ENCODE assay signal across 19 mouse cellular contexts in genomic region chr17:9286431-9286830, GRCm38 (mm10).
DNase-seq lines count a peak whose midpoint lies in the region; ATAC-seq and TF ChIP-seq lines count a peak whose summit lies in the region.
"Had no signal": no experiment of that assay in that cellular context is flagged by ENCODE, and none has a peak within 500 bp of the region (broad histone marks: within the 10 kb centered on the region; RNA-seq: fewer than 3 reads in every experiment).

No protein-coding gene starts in this region.

- no peak for TF ChIP-seq EP300 in stomach, postnatal 0 days (optimal IDR thresholded peaks at IDR 0.05)

- no peak overlapping the region for H3K4me2 ChIP-seq in hindbrain, postnatal 0 days (ENCODE audit: low read depth, low read length)
- no peak overlapping the region for H3K4me2 ChIP-seq in hindbrain, embryonic 14.5 days (replicated peaks)
- H3K4me2 ChIP-seq in lung, embryonic 14.5 days, result no peak overlapping the region
- no peak overlapping the region for H3K4me2 ChIP-seq in stomach, postnatal 0 days (replicated peaks; ENCODE audit: low read depth)
- H3K4me2 ChIP-seq: embryonic facial prominence, embryonic 13.5 days; hindbrain, embryonic 13.5 days; limb, embryonic 15.5 days; neural tube, embryonic 12.5 days had no signal

- H3K27ac ChIP-seq in hindbrain, postnatal 0 days, result no peak overlapping the region
- H3K27ac ChIP-seq in hindbrain, embryonic 14.5 days, result no peak overlapping the region
- H3K27ac ChIP-seq in lung, embryonic 14.5 days (ENCODE audit: low read depth), result no peak overlapping the region
- H3K27ac ChIP-seq in ES-E14 (ENCODE audit: insufficient read depth, low read depth, low read length, poor library complexity, severe bottlenecking), result no peak overlapping the region
- no peak overlapping the region for H3K27ac ChIP-seq in stomach, postnatal 0 days (replicated peaks)
- H3K27ac ChIP-seq: embryonic facial prominence, embryonic 13.5 days; gastrocnemius, adult 2 months; hindbrain, embryonic 13.5 days; limb, embryonic 15.5 days; neural tube, embryonic 12.5 days had no signal

- 60% methylated on average over 5 of the region's 5 CpGs for WGBS in hindbrain, postnatal 0 days
- WGBS in hindbrain, embryonic 14.5 days, result 61% methylated on average over 5 of the region's 5 CpGs
- WGBS in lung, embryonic 14.5 days, result 39% methylated on average over 5 of the region's 5 CpGs
- WGBS in stomach, postnatal 0 days, result 51% methylated on average over 5 of the region's 5 CpGs

- no peak for DNase-seq in hindbrain, postnatal 0 days (ENCODE audit: low spot score)
- no peak for DNase-seq in hindbrain, embryonic 14.5 days (ENCODE audit: low spot score)
- DNase-seq in lung, embryonic 14.5 days, result no peak
- DNase-seq in lung, postnatal 25 days (ENCODE audit: low spot score), result no peak
- peak; percentile 7 for DNase-seq in ES-E14 (ENCODE audit: low read depth, low spot score)
- DNase-seq in stomach, postnatal 0 days (ENCODE audit: low spot score), result no peak
- DNase-seq in thymus, adult 18-20 months, result no peak
- DNase-seq: adrenal gland, postnatal 25 days; B cell, adult 2 months; cerebellum, adult 2 months; gastrocnemius, adult 2 months; kidney, adult 18-20 months; lung, postnatal 10 days; thymus, postnatal 36 days had no signal

- in situ Hi-C loops in ES-E14 (cut with MboI; ENCODE audit: low sequenced_read_pairs in 2 of 2, unreplicated experiment in 2 of 2), result no loop called here

- ATAC-seq in hindbrain, postnatal 0 days, result no peak
- no peak for ATAC-seq in hindbrain, embryonic 14.5 days (ENCODE audit: low FRiP score)
- no peak for ATAC-seq in lung, embryonic 14.5 days (ENCODE audit: insufficient read depth)
- ATAC-seq in stomach, postnatal 0 days (ENCODE audit: low FRiP score, low TSS enrichment), result no peak
- ATAC-seq: activated CD4-positive, CD25-positive, alpha-beta regulatory T cell, adult 4 months had no signal

- H3K36me3 ChIP-seq in hindbrain, postnatal 0 days (ENCODE audit: insufficient read depth, low read length), result no peaks in the 10 kb centered on the region
- H3K36me3 ChIP-seq in hindbrain, embryonic 14.5 days (replicated peaks; ENCODE audit: control insufficient read depth, insufficient read depth), result no peaks in the 10 kb centered on the region
- H3K36me3 ChIP-seq in lung, embryonic 14.5 days (ENCODE audit: insufficient read depth), result no peaks in the 10 kb centered on the region
- H3K36me3 ChIP-seq in ES-E14 (ENCODE audit: control insufficient read depth, insufficient read depth, low read length, poor library complexity, severe bottlenecking), result no peaks in the 10 kb centered on the region
- no peaks in the 10 kb centered on the region for H3K36me3 ChIP-seq in stomach, postnatal 0 days (ENCODE audit: control insufficient read depth, insufficient read depth, low read length)
- H3K36me3 ChIP-seq: embryonic facial prominence, embryonic 13.5 days; hindbrain, embryonic 13.5 days; limb, embryonic 15.5 days; neural tube, embryonic 12.5 days had no signal

- no peaks in the 10 kb centered on the region for H3K27me3 ChIP-seq in hindbrain, postnatal 0 days (ENCODE audit: insufficient read depth, low read length)
- H3K27me3 ChIP-seq in hindbrain, embryonic 14.5 days (ENCODE audit: control insufficient read depth, insufficient read depth, low read length), result no peaks in the 10 kb centered on the region
- H3K27me3 ChIP-seq in lung, embryonic 14.5 days (ENCODE audit: insufficient read depth, low read length), result no peaks in the 10 kb centered on the region
- H3K27me3 ChIP-seq in stomach, postnatal 0 days (ENCODE audit: control insufficient read depth, insufficient read depth, low read length), result no peaks in the 10 kb centered on the region
- H3K27me3 ChIP-seq: embryonic facial prominence, embryonic 13.5 days; hindbrain, embryonic 13.5 days; limb, embryonic 15.5 days had no signal

- no peaks in the 10 kb centered on the region; the same call in 1 of the 2 replicates for H3K4me1 ChIP-seq in hindbrain, postnatal 0 days (ENCODE audit: insufficient read depth, low read length)
- H3K4me1 ChIP-seq in hindbrain, embryonic 14.5 days (replicated peaks; ENCODE audit: control insufficient read depth, insufficient read depth, low read length), result no peaks in the 10 kb centered on the region
- no peaks in the 10 kb centered on the region for H3K4me1 ChIP-seq in lung, embryonic 14.5 days (ENCODE audit: insufficient read depth)
- H3K4me1 ChIP-seq in ES-E14 (ENCODE audit: control insufficient read depth in 2 of 2, insufficient read depth in 2 of 2, low read length in 2 of 2, poor library complexity in 1 of 2), result no peaks in the 10 kb centered on the region
- H3K4me1 ChIP-seq in stomach, postnatal 0 days (replicated peaks; ENCODE audit: control insufficient read depth, insufficient read depth), result no peaks in the 10 kb centered on the region
- H3K4me1 ChIP-seq: embryonic facial prominence, embryonic 13.5 days; hindbrain, embryonic 13.5 days; limb, embryonic 15.5 days; neural tube, embryonic 12.5 days had no signal

- H3K4me3 ChIP-seq in hindbrain, postnatal 0 days (ENCODE audit: low read length), result no peak overlapping the region
- no peak overlapping the region for H3K4me3 ChIP-seq in hindbrain, embryonic 14.5 days (replicated peaks; ENCODE audit: low read length)
- H3K4me3 ChIP-seq in lung, embryonic 14.5 days (ENCODE audit: low read depth, low read length), result no peak overlapping the region
- H3K4me3 ChIP-seq in ES-E14 (ENCODE audit: insufficient read depth in 1 of 2, low read depth in 1 of 2, low read length in 2 of 2, poor library complexity in 1 of 2, severe bottlenecking in 1 of 2), result no peak overlapping the region
- H3K4me3 ChIP-seq in stomach, postnatal 0 days (ENCODE audit: low read depth, low read length), result no peak overlapping the region
- H3K4me3 ChIP-seq: embryonic facial prominence, embryonic 13.5 days; gastrocnemius, adult 2 months; hindbrain, embryonic 13.5 days; limb, embryonic 15.5 days; neural tube, embryonic 12.5 days had no signal

- no peak overlapping the region for H3K9ac ChIP-seq in hindbrain, postnatal 0 days (replicated peaks; ENCODE audit: low read length)
- no peak overlapping the region for H3K9ac ChIP-seq in hindbrain, embryonic 14.5 days
- H3K9ac ChIP-seq in lung, embryonic 14.5 days, result no peak overlapping the region
- no peak overlapping the region for H3K9ac ChIP-seq in ES-E14 (ENCODE audit: insufficient read depth, low read depth, low read length, poor library complexity, severe bottlenecking)
- no peak overlapping the region for H3K9ac ChIP-seq in stomach, postnatal 0 days (ENCODE audit: low read length)
- H3K9ac ChIP-seq: embryonic facial prominence, embryonic 13.5 days; hindbrain, embryonic 13.5 days; limb, embryonic 15.5 days; neural tube, embryonic 12.5 days had no signal

- H3K9me3 ChIP-seq in hindbrain, postnatal 0 days (ENCODE audit: low read length), result no peaks in the 10 kb centered on the region
- no peaks in the 10 kb centered on the region for H3K9me3 ChIP-seq in hindbrain, embryonic 14.5 days (ENCODE audit: control insufficient read depth, low read length)
- H3K9me3 ChIP-seq in lung, embryonic 14.5 days (ENCODE audit: low read depth, low read length), result no peaks in the 10 kb centered on the region
- no peaks in the 10 kb centered on the region for H3K9me3 ChIP-seq in ES-E14 (ENCODE audit: control insufficient read depth, insufficient read depth, low read depth, low read length)
- H3K9me3 ChIP-seq in stomach, postnatal 0 days (ENCODE audit: control insufficient read depth, low read length), result no peaks in the 10 kb centered on the region
- H3K9me3 ChIP-seq: embryonic facial prominence, embryonic 13.5 days; hindbrain, embryonic 13.5 days; limb, embryonic 15.5 days; neural tube, embryonic 12.5 days had no signal

- TF ChIP-seq CTCF in hindbrain, postnatal 0 days (IDR thresholded peaks at IDR 0.05; ENCODE audit: low read depth), result peak; percentile 39
- TF ChIP-seq CTCF in lung, embryonic 14.5 days (IDR thresholded peaks at IDR 0.05; ENCODE audit: low read depth), result peak; percentile 24; the same call in 1 of the 2 replicates
- peak; percentile 45 for TF ChIP-seq CTCF in stomach, postnatal 0 days (IDR thresholded peaks at IDR 0.05; ENCODE audit: low read depth)

TF ChIP-seq in ES-E14, 5 proteins besides CTCF, POLR2A, EP300 and RAD21:
- no peak for TF ChIP-seq HCFC1 (IDR thresholded peaks at IDR 0.05; ENCODE audit: borderline replicate concordance, insufficient read depth, low read length)
- TF ChIP-seq MAFK (IDR thresholded peaks at IDR 0.05; ENCODE audit: insufficient read depth, low read depth, low read length), result no peak
- no peak for TF ChIP-seq ZNF384 (IDR thresholded peaks at IDR 0.05; ENCODE audit: low read depth, low read length)
- no peak for TF ChIP-seq CHD2 (IDR thresholded peaks at IDR 0.05; ENCODE audit: low read depth, low read length)
- no peak for TF ChIP-seq ZC3H11A (IDR thresholded peaks at IDR 0.05; ENCODE audit: borderline replicate concordance, low read depth, low read length)
